Mouse (Mus musculus) lung, postnatal 0 days (tissue): ENCODE measurements at regions not wholly inside any gene's neighbourhood (a gene's known extent, or its start where the extent isn't known, plus 50 kb on each side); places are given as distances from the start of the nearest gene placed in this dataset.
A peak's percentile ranks its signal among the peaks of the same experiment; 100 is the strongest.
"Not testable (repeated sequence)": the region's sequence is repeated elsewhere in the genome, so short reads cannot be mapped to it uniquely, and the experiment has no call there.

ENCODE experiments used
- ATAC-seq: fragments of 200-750 bp; cut with Nextera tagmentation; 2 replicates; pipeline ENCODE4 v1.8.0; 2017; ENCODE audit warnings: moderate library complexity
- DNase-seq: peaks from one replicate; pipeline ENCODE4 v3.0.0-alpha.2; 2016; ENCODE audit warnings: low spot score
- H3K27ac ChIP-seq: fragments of 300-500 bp; sonication (generic); 2 replicates; pipeline ENCODE4 v1.5.1; 2014; ENCODE audit warnings: antibody characterized with exemption, mild to moderate bottlenecking, low read length, mixed read lengths
- H3K27me3 ChIP-seq: fragments of 300-500 bp; sonication (generic); replicated peaks from 2 replicates; pipeline ENCODE4 v1.6.1; 2014; ENCODE audit warnings: low read length, mixed read lengths; ENCODE audit not compliant: insufficient read depth
- H3K36me3 ChIP-seq: fragments of 300-500 bp; sonication (generic); 2 replicates; pipeline ENCODE4 v1.6.1; 2014; ENCODE audit warnings: low read length, mixed read lengths; ENCODE audit not compliant: insufficient read depth
- H3K4me1 ChIP-seq: fragments of 300-500 bp; sonication (generic); 2 replicates; pipeline ENCODE4 v1.6.1; 2014; ENCODE audit warnings: antibody characterized with exemption, low read depth, low read length, mixed read lengths; ENCODE audit not compliant: insufficient read depth
- H3K4me2 ChIP-seq: fragments of 300-500 bp; sonication (generic); replicated peaks from 2 replicates; pipeline ENCODE4 v1.6.1; 2014; ENCODE audit warnings: low read depth, mild to moderate bottlenecking, low read length, moderate library complexity, mixed read lengths
- H3K4me3 ChIP-seq: fragments of 300-500 bp; sonication (generic); 2 replicates; pipeline ENCODE4 v1.5.1; 2014; ENCODE audit warnings: low read depth, low read length
- H3K9ac ChIP-seq: fragments of 300-500 bp; sonication (generic); replicated peaks from 2 replicates; pipeline ENCODE4 v1.6.1; 2014; ENCODE audit warnings: low read depth, mild to moderate bottlenecking
- H3K9me3 ChIP-seq: fragments of 300-500 bp; sonication (generic); 2 replicates; pipeline ENCODE4 v1.6.1; 2016; ENCODE audit warnings: low read length, mixed read lengths
- CTCF ChIP-seq: IDR thresholded peaks from 2 replicates; pipeline ENCODE4 v1.5.1; 2016; ENCODE audit warnings: antibody characterized with exemption, mild to moderate bottlenecking
- EP300 ChIP-seq: IDR thresholded peaks from 2 replicates; pipeline ENCODE4 v1.6.1; 2016; ENCODE audit warnings: antibody characterized with exemption, mild to moderate bottlenecking, control low read depth
- WGBS: fragments of 180-500 bp; shearing (Covaris S2); extraction: QIAGEN DNeasy Blood & Tissue Kit; methylation state at CpG from one replicate; pipeline ENCODE4 v1.1.7; 2014; 5-methylcytosine and 5-hydroxymethylcytosine counted together

- no peak overlapping the region for H3K4me3 ChIP-seq
- no peak overlapping the region for H3K9ac ChIP-seq
- no peak overlapping the region for H3K27ac ChIP-seq
- no peak overlapping the region for H3K4me2 ChIP-seq
- H3K4me1 ChIP-seq = no peaks in the 10 kb centered on the region
- no peaks in the 10 kb centered on the region for H3K9me3 ChIP-seq
- no peak for TF ChIP-seq CTCF
- no peak for TF ChIP-seq EP300
- WGBS = 85% methylated on average over 1 of the region's 1 CpGs
- no peaks in the 10 kb centered on the region for H3K27me3 ChIP-seq
- no peaks in the 10 kb centered on the region for H3K36me3 ChIP-seq
- no peak for DNase-seq
- no peak for ATAC-seq
Observed at GRCm38 (mm10) chr19:27099921-27100320, 116.4 kb upstream of the Vldlr start.

DNA sequence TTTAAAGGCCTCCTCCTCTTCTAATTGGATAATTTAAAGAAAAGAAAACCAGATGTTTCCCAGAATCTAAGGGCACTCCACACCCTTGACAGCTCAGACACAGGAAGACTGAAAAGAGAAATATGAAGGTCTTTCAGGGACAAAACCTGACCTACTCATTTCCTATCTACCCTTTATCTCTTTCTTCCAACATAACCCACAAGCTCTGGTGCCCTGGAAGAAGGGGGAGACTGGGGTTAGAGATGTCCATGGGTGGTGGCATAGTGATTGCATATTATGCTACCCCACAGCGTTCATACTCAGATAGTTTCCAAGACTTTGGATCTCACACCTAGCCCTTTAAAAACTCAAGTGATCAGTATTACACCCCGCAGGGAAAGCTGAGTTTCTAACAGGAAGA lies 105.8 kb upstream of the Vldlr start:
- no peak overlapping the region for H3K4me3 ChIP-seq
- no peaks in the 10 kb centered on the region for H3K36me3 ChIP-seq
- no peaks in the 10 kb centered on the region for H3K4me1 ChIP-seq
- 76% methylated on average over 2 of the region's 2 CpGs for WGBS
- no peaks in the 10 kb centered on the region for H3K27me3 ChIP-seq
- no peak for DNase-seq
- H3K4me2 ChIP-seq = no peak overlapping the region
- H3K27ac ChIP-seq = no peak overlapping the region
- ATAC-seq = no peak
- no peak overlapping the region for H3K9ac ChIP-seq
- no peaks in the 10 kb centered on the region for H3K9me3 ChIP-seq
- TF ChIP-seq EP300 = no peak
- no peak for TF ChIP-seq CTCF

DNA sequence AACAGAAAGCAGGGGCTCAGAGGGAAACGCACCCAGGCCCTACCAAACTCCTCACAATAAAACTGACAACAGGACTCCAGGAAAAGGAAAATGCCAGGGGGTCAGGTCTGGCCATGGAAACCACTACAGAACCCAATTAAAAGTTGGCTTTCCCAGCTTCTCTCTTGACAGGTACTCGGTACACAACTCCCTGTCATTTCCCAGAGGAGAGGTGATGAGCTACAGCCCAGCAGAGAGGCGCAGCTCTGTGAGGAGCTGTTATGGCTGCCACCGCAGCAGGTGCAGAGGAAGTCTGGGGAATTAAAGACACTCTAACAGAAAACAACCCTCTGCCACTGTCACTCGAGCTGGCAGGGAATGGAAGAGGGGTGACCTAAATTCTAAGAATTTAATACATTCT lies 95.4 kb upstream of the Vldlr start:
- TF ChIP-seq EP300 = no peak
- TF ChIP-seq CTCF = no peak
- Histone ChIP-seq H3K36me3 (no peaks in the 10 kb centered on the region), H3K4me2 (no peak overlapping the region), H3K9me3 (no peaks in the 10 kb centered on the region), H3K4me1 (no peaks in the 10 kb centered on the region), H3K27ac (no peak overlapping the region), H3K9ac (no peak overlapping the region), H3K27me3 (no peaks in the 10 kb centered on the region), H3K4me3 (no peak overlapping the region)
- DNase-seq = no peak
- ATAC-seq = no peak
- 66% methylated on average over 5 of the region's 5 CpGs for WGBS

DNA sequence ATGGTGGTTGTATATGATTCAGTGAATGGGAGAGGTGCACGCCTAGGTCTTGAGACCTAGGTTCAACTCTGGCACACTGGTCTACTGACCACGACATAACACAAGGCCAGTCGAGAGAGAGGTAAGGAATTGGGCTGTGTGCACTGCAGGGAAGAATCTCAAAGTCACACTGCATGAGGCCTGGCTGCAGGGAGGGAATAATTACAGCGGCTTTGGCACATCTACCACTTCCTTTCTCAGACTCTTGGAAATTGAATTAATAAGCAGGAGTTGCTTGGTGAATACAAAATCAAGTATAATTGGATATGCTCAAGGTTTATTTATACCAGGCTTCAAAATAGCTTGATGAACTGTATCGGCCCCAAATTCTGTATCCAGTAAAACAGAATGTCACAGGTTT lies 93.9 kb upstream of the Vldlr start:
- H3K27me3 ChIP-seq = no peaks in the 10 kb centered on the region
- WGBS = 83% methylated on average over 5 of the region's 5 CpGs
- no peaks in the 10 kb centered on the region for H3K4me1 ChIP-seq
- TF ChIP-seq CTCF = no peak
- no peak for TF ChIP-seq EP300
- H3K9ac ChIP-seq = no peak overlapping the region
- no peak overlapping the region for H3K27ac ChIP-seq
- ATAC-seq (no peak), DNase-seq (no peak)
- H3K9me3 ChIP-seq = no peaks in the 10 kb centered on the region
- no peak overlapping the region for H3K4me2 ChIP-seq
- no peak overlapping the region for H3K4me3 ChIP-seq
- H3K36me3 ChIP-seq = no peaks in the 10 kb centered on the region

- Histone ChIP-seq H3K36me3 (no peaks in the 10 kb centered on the region), H3K4me3 (no peak overlapping the region), H3K9me3 (no peaks in the 10 kb centered on the region), H3K4me1 (no peaks in the 10 kb centered on the region), H3K27me3 (no peaks in the 10 kb centered on the region), H3K4me2 (no peak overlapping the region), H3K27ac (no peak overlapping the region), H3K9ac (no peak overlapping the region)
- TF ChIP-seq EP300 (no peak), CTCF (no peak)
- no peak for ATAC-seq
- DNase-seq = no peak
- WGBS = 49% methylated on average over 8 of the region's 8 CpGs
Observed at GRCm38 (mm10) chr19:27123334-27123733, 93.0 kb upstream of the Vldlr start.

DNA sequence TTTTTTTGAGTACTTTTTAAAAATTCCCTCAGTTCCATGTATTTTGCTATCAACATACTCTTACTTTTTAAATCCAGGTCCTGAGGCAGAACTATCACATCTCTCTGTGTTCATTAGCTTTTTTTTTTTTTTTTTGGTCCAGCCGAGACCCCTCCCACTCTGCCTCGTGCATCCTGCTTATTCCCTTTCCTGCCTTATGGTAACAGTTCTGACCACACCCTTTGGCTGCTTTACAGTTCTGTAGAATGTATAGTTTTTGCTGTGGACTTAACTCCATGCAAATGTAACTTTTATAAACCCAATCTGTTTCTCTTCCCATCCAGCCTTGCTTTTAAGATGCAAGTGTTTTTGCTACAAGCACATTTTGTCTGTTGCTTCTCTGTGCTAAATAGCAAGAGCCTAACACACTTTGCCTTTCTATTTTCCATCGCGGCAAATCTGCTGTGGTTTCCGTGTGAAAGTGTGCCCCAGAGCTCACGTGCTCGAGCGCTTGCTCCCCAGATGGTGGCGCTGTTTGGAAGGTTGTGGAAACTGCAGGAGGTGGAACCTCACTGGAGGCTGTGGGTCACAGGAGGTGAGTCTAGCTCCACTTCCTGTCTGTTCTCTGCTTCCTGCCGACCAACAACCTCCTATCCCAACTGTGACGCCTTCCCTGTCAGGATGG lies 92.3 kb upstream of the Vldlr start:
- TF ChIP-seq EP300 (no peak), CTCF (peak; percentile 79)
- H3K27me3 ChIP-seq = no peaks in the 10 kb centered on the region
- H3K27ac ChIP-seq = no peak overlapping the region
- H3K4me3 ChIP-seq = no peak overlapping the region
- no peaks in the 10 kb centered on the region for H3K9me3 ChIP-seq
- H3K9ac ChIP-seq = no peak overlapping the region
- peak; percentile 61 for DNase-seq
- no peaks in the 10 kb centered on the region for H3K36me3 ChIP-seq
- 47% methylated on average over 11 of the region's 11 CpGs for WGBS
- peak; percentile 61 for ATAC-seq
- H3K4me2 ChIP-seq = no peak overlapping the region
- no peaks in the 10 kb centered on the region for H3K4me1 ChIP-seq

DNA sequence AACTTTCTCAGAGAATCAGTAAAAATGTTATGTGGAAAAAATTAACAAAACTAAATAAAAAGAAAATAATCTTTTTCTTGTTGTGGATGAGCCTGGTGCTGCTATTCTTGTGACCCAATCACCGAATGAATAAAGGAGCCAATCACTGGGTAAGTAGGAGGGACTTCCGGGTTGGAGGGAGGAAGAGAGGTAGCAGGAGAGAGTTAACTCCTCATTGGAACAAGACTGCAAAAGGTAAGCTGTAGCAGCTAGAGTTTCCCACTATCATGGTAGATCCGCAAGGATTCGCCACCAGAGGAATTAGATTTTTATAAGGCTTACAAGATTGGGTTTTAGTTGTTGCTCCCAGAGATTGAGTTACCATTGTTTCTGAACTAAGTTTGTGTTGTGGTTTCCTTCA lies 87.8 kb upstream of the Vldlr start:
- not testable (repeated sequence) for ATAC-seq, H3K9ac ChIP-seq, H3K4me3 ChIP-seq, H3K4me2 ChIP-seq, H3K27ac ChIP-seq, H3K36me3 ChIP-seq, H3K9me3 ChIP-seq, DNase-seq, H3K27me3 ChIP-seq, H3K4me1 ChIP-seq
- 89% methylated on average over 4 of the region's 4 CpGs for WGBS
